Mouse (Mus musculus) kidney, postnatal 14 days (tissue): ENCODE data around the gene Snx5.

Source experiments
- DNase-seq: peaks from one replicate; pipeline ENCODE4 v3.0.0; 2022; ENCODE audit warnings: mixed read lengths

Snx5 gene

GRCm38 (mm10) chr2:144267004-144267730 lies 3.5 kb downstream of the Snx5 start:
- DNase-seq: no peak

DNA sequence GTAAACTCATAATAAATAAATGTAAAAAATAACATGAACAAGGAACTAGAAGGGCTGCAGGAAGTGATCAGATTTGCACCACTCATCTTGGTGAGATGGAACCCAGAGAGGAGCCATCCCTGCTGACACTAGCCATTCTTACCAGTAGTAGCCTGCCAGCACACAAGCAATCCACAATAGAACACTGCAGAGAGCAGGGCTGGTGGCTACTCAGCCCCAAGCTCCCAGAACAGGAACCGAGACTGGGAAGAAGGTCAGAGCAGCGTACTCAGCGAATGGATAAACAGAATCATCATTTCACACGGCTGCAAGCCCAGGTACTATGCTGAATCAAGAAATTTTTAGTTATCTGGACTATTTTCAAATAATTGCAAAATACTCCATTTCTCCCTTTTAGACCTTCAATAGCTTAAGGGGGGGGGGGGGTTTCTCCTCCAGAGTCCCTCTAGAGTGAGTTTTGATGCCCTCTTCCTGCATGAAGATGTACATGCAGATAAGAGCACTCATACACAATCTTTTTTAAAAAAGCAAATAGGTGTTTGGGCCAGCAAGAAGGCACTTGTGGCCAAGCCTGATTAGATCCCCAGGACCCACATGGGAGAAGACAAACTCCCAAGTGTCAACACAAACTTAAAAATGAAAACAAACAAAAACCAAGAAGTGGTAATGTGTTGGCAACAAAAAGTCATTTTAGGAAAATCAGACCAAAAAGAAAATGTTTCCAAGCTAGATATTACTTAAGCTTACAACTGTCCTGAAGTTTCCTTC lies 4.6 kb downstream of the Snx5 start:
- no peak for DNase-seq

- DNase-seq: no peak
Observed at GRCm38 (mm10) chr2:144265120-144265488, 5.6 kb downstream of the Snx5 start.

DNA sequence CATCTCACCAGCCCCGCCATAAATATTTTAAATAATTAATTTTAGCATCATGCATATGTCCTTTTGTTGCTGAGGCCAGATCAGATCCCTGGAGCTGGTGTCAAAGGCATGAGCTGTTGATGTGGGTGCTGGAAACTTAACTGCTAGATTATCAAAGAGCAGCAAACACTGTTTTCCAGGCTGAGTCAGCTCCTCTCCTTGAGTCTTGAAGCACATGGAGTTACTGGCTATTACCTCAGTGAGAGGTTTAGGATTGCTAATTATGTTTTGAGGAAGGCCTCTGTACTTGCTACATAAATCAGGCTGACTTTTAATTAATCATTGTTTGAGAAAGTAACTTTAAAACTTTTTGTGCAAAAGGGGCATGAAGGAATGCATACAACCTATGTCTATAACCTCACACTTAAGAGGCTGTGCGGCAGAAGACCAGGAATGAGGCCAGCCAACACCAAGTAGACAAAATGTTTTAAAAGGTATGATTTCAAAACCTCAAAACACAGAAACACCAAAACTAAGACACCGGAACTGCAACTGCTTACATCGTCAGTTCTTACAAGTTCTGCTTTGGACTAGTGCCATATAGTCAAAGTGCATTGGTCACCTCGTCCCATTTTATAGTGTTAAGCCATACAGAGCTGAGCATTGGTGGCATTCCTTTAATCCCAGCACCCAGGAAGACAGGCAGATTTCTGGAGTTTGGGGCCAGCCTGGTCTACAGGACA lies 6.1 kb downstream of the Snx5 start:
- DNase-seq: peak; percentile 53

DNA sequence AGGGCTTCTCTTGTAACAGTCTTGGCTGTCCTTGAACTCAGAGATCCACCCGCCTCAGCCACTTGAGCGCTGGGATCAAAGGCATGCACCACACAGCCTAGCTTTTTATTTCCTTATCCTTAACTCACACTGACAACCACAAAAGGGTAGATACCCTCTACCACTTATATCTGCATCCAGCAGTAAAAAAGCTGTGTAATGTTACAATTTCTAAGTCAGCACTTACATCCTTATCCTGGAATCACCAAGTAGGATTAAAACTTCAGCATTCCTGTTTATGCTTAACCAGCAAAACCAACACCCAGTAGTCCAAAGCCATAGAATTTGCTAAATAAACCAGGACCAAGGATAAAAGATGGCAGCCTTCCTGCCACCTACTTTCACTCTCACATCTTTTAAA lies 7.9 kb downstream of the Snx5 start:
- no peak for DNase-seq

DNA sequence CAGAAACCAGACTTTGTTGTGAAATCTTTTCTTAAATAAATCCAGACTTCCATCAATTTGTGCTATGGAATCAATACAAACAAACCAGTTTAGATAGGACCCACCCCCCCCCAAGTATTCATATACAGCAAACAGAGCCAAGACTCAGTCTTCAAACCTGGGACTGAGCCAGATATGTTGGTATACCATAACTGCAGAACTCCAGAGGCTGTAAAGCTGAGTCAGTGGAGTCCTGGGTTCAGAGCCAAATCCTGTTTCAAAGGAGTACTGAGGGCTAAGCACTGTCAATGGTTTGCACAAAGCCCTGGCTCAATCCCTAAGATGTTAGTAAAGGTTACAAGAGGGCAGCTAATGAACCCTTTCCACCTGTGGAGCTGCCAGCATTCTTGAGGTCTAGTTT lies 20.6 kb downstream of the Snx5 start:
- no peak for DNase-seq

GRCm38 (mm10) chr2:144248613-144249376 lies 21.9 kb downstream of the Snx5 start:
- no peak for DNase-seq

DNA sequence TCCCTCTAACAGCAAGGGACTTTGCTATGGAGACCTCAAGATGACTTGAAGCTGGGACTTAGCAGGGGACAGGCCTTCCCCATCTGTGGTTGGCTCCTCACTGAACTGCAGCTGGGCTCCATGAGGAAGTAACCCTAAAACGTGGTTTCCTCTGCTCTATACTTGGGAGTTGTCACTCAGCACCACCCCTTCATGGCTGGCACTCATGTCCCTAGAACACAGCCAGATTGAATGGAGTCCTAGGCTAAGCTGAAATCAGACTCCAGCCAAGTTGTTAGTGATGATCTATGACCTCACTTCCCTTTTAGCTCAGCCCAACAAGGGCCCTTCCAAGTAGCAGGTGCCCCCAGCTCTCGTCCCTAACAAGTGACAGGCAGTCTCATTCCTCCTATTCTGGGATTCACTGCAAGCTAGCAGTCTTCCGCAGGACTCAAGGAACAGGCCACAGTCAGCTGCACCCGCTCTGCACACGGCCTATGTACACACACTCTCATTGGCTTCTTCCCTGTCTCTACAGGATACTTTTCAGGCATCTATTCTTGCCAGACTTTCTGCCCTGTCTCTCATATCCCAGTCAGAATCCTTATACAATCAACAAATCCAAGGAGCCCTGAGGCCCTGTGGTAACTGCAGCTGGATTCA lies 23.2 kb downstream of the Snx5 start:
- DNase-seq: no peak

DNA sequence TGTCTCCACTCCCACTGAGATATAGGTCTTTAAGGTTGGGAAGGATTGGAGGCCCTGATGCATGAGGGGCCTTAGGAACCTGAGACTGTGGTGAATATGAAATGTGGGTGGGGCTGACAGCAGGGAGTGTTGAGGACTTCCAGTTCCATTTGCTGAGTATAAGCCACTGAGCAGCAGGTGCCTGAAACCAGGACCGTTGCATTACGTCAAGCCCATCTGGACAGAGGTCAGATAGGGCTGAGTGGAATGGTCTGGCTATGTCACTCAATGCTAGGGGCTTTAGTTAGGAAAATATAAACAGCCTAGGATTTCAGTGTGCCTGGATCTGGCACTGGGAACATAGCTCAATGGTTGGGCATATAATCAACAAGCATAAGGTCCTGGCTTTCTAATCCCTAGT lies 24.4 kb downstream of the Snx5 start:
- no peak for DNase-seq

DNA sequence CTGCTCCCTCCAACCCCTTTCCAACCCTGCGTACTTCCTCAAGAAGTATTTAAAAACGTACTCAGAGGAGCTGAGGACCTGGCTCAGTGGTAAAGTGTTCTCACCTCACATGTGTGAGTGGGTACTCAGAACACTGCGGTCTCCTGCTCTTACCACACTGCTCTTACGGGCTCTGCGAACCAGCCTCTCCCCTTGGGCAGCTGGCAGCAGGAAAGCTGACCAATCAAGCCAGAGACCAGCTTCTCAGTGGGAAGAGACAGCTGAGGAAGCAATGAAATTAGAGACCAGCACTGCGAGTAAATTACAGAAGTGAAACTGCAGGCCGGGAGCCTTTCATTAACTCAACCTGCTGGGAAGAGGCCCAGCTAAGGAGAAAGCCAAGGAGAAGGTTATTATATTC lies 25.2 kb downstream of the Snx5 start:
- DNase-seq: no peak

DNA sequence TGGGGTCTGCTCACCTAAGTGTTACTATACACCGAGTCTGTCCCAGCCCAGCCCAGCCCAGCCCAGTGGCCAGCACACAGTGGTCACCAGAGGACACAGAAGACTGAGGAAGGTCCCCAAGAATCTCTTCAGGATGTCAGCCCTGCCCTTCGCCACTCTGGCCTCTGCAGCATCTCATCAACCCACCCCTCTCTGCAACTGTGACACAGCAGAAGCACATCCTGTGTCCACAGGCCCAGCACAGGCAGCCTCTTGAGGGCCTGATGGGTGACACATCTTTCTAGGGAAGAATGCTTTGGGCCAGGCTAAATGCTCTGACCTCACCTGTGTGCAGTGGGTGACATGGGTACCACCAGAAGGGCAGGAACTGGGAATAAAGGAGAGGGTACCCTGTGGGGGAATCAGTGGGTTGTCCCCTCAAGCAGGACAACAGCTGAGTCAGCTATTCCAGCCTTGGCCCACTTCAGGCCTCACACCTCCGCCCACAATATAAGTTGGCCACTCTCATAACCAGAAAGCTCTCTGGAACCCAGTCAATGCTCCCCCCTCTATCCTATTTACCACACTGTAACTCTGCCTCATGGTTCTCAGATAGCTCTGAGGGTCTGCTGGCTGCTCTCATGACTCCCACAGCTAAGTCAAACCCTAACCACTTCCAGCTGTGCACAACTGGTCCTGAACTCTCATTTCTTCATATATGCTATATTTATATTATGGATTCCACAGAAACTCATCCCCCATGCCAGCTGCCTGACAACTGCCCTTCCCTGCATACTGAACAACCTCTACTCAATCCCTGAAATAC lies 30.4 kb downstream of the Snx5 start:
- no peak for DNase-seq

DNA sequence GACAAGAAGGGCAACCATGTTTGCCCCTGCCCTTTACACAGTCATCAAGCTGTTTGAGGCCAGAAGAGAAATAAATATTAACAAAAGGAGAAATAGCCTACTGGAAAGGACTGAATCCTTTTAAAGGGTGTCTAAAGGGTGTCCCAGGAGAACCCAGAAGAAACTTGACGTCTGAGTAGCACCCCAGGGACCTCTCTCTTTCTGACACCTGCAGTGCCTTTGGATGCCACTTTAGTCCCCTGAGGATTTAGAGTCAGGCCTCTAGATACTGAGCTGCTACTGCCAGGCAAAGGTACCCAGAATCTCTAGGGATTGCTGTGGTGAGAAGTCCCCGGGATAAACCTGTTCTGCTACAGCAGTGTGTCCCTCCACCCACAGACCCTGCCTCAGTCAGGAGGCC lies 31.4 kb downstream of the Snx5 start:
- DNase-seq: no peak

- DNase-seq: peak; percentile 27
Observed at GRCm38 (mm10) chr2:144238341-144238740, 32.4 kb downstream of the Snx5 start.

DNA sequence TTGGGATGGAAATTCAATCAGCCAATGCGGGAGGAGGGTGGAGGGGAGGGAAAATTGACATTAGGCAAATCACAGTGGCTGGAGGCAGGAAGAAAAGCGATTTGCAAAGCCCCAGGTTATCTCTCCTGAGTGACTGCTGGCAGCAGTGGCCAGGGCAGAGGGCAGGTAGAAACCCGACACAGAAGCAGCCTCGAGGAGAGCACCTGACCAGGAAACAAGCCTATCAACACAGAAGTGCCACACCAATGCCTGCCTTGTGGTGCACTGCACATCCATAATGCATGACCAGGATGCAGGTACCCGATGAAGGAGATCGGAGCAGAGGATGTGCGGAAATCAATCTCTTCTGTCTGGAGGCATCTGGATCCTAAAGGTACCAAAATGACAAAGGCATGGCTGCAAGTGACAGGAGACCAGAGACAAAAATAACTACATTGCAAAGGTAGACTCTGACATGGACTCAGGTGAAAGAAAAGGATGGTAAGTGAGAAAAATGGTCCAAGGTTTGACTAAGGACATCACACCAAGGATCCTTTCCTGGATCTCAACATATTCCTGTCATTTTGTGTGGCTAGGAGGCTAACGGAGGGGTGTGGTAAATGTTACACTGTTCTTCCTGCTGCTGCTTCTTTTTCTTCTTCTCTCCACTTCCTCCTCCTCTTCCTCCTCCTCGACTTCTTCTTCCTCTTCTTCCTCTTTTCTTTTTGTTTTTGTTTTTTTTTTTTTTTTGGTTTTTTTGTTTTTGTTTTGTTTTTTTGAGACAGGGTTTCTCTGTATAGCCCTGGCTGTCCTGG lies 33.7 kb downstream of the Snx5 start:
- DNase-seq: no peak

GRCm38 (mm10) chr2:144235776-144236175 lies 34.9 kb downstream of the Snx5 start:
- no peak for DNase-seq

DNA sequence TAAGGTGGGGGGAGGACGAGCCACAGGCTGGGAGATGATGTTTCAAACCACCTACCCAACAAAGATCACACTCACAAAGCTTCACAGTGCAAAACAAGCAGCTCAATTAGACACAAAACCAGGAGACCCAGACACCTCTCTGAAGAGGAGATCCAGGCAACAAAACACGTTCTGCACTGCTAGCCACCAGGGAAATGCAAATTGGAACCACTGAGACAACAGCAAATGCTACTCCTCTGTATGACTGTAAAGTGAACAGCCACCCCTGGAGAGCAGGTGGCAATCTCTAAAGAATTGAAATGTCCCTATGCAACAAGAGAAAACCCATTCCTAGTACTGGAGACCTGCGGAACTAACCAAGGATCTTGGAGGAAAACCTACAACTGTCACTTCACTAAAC lies 37.2 kb downstream of the Snx5 start:
- no peak for DNase-seq

- DNase-seq: no peak
Observed at GRCm38 (mm10) chr2:144231115-144231514, 39.6 kb downstream of the Snx5 start.

DNA sequence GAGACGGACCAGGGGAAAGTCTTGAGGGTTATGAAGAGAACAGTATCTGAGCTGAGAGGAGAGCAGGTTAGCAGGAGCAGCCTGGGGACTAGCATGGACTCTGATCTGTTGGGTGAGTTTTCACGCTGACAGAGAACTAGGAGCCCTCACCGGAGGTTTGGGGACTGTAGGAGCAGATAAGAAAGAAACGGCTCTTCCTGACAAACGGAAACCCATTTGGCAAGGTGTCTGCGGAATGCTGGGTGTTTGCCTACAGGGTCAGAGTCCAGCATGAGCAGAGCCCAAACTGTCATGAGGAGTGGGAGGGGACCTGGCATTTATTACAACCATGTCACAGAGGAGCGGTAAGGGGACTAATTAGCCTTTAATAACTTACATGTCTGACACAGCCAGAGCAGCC lies 40.2 kb downstream of the Snx5 start:
- peak; percentile 45 for DNase-seq

GRCm38 (mm10) chr2:144229647-144230046 lies 41.1 kb downstream of the Snx5 start:
- no peak for DNase-seq

- no peak for DNase-seq
Observed at GRCm38 (mm10) chr2:144228521-144229346, 42.0 kb downstream of the Snx5 start.
